Mouse (Mus musculus) thymus, adult 2 months (tissue): ENCODE data around the gene Gspt1. TPM values are rescaled to one million over a fixed set of nuclear protein-coding genes. Genes with fewer than 3 reads are reported as not detected.

Experiments
- DNase-seq: peaks from one replicate; pipeline ENCODE4 v3.0.0; 2021
- H3K27ac ChIP-seq: fragments of 200-500 bp; 2 replicates; pipeline ENCODE4 v1.5.1; 2012; ENCODE audit warnings: low read length, control low read depth; ENCODE audit not compliant: control insufficient read depth, insufficient read depth
- H3K27me3 ChIP-seq: fragments of 200-500 bp; 2 replicates; pipeline ENCODE4 v1.6.1; 2012; ENCODE audit warnings: mild to moderate bottlenecking, low read length, moderate library complexity, mixed read lengths; ENCODE audit not compliant: control insufficient read depth, insufficient read depth
- H3K36me3 ChIP-seq: fragments of 200-500 bp; 2 replicates; pipeline ENCODE4 v1.6.1; 2012; ENCODE audit warnings: mild to moderate bottlenecking, low read length, moderate library complexity; ENCODE audit not compliant: control insufficient read depth, insufficient read depth
- H3K4me1 ChIP-seq: fragments of 200-500 bp; replicated peaks from 2 replicates; pipeline ENCODE4 v1.6.1; 2012; ENCODE audit warnings: low read length; ENCODE audit not compliant: control insufficient read depth, insufficient read depth
- H3K4me3 ChIP-seq: fragments of 200-500 bp; 2 replicates; pipeline ENCODE4 v1.5.1; 2012; ENCODE audit warnings: mild to moderate bottlenecking, low read length, control low read depth, moderate library complexity; ENCODE audit not compliant: control insufficient read depth, insufficient read depth
- CTCF ChIP-seq: fragments of 200-500 bp; IDR thresholded peaks from 2 replicates; pipeline ENCODE4 v1.5.1; 2012; ENCODE audit warnings: mild to moderate bottlenecking, control low read depth, low read length, moderate library complexity, borderline replicate concordance; ENCODE audit not compliant: control insufficient read depth, poor library complexity, insufficient read depth; ENCODE audit errors: extremely low read depth
- POLR2A ChIP-seq: fragments of 200-500 bp; IDR thresholded peaks from 2 replicates; pipeline ENCODE4 v1.6.1; 2012; ENCODE audit warnings: mild to moderate bottlenecking, low read length, control low read depth, moderate library complexity; ENCODE audit not compliant: control insufficient read depth, poor library complexity, insufficient read depth; ENCODE audit errors: extremely low read depth
- WGBS: fragments of 180-500 bp; shearing (Covaris S2); methylation state at CpG from one replicate; pipeline ENCODE4 v1.1.7; 2018; 5-methylcytosine and 5-hydroxymethylcytosine counted together
- polyA plus RNA-seq: library from polyadenylated mRNA; depleted of rRNA; stranded (reverse); fragments of >200 nt; gene quantifications from 2 replicates; pipeline ENCODE4 v1.2.3, GENCODE M21; 2012

The Gspt1 gene
- polyA plus RNA-seq, 1 experiment = 47.5 TPM

DNA sequence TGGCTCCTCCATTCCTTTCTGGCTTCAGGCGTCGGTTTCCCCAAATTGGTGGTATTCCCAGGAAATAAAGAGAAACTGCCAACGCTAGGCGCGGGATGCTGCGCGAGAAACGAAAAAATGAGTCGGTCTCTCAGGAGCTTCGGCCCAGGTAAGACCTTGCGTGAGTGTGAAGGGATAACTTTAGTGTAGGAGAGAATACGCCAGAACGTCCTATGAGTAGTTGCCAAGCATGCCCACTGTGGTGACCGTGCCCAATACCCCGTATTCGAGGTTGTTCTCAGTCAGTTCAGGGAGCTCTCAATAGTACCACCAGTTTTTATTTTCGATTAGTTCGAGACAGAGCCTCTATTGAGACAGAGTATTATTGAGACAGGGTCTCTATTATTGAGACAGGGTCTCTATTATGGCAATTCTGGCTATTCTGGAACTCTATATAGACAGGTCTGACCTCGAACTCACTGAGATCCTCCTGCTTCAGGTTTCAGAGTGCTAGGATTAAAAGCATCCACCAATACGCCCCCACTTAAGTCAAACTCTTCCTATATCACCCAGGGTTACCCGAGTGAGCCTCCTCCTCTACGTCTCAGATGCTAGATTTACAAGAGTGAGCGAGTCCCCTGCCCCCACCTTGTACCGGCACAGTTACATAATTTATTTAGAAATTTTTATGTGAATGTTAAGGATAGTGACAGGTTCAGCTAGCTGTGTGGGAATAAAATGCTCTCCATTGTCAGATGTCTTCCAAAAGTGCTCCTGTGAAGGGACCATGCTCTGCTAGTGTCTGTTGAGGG is 50.3 kb downstream of the Gspt1 start:
- H3K27ac ChIP-seq = peak overlapping the region; percentile 36; the same call in 1 of the 2 replicates
- no peak for DNase-seq
- WGBS = 3% methylated on average over 24 of the region's 24 CpGs

DNA sequence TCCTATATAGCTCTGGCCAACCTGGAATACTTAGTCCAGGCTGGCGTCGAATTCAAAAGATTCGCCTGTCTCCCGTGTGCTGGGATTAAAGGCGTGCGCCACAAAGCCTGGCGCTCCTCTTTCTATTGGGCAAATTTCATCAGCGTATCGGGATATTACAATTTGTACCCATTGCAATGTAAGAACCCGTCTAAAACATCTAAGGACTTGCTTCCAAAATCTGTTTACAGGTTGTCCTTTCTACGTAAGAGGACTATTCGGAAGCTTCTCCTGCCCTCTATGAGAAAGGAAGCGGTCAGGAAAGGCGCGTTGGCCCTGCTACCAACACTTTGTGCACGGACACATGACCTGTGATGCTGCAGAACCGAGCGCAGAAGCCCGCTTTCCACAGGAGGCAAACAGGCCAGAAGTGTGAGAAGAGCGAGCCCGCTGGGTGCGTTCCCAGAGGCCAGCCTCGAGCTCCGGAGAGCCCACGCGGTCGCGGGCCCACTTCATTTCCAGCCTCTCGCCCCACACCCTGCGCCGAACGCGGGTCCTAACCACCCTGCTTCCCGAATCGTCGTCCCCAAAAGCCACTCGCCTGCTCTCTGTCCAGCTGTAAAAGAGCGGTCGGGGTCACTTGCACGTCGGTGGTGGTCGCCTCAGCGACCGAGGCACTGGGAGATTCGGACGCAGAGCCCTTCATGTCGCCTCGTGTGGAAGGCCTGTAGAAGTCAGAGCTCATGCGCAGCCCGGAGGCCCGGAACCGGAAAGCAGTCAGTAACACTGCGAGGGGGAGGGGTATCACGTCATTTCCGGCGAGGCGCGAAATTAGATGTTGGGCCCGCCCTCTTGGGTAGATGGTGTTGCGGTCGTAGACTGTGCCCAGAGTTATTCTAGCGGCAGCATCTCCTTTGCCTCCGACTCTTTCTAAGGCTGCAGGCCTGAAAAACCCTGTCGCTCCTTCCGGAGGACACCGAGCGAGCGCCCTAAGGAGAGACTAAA is 51.3 kb downstream of the Gspt1 start, which contains the start of gene Rsl1d1:
Gene Rsl1d1, minus strand, starts transcription at position 761 of the 984 bp plus-strand sequence.
- WGBS = under 1% methylated on average over 68 of the region's 68 CpGs
- TF ChIP-seq CTCF = peak; percentile 9; the same call in 1 of the 2 replicates
- TF ChIP-seq POLR2A = peak; percentile 69; the same call in 1 of the 2 replicates
- Histone ChIP-seq H3K27me3 (no peaks in the 10 kb centered on the region), H3K4me3 (peak within 1 kb of the TSS; percentile 91), H3K27ac (peak within 1 kb of the TSS; percentile 36; the same call in 1 of the 2 replicates), H3K36me3 (peaks cover 34% of the 10 kb centered on the region), H3K4me1 (peaks cover 2% of the 10 kb centered on the region; the same call in 1 of the 2 replicates)
- peak; percentile 88 for DNase-seq

More for the DNA sequence above, 50.3 kb downstream of the Gspt1 start:
- Histone ChIP-seq H3K4me3 (peak overlapping the region; percentile 91), H3K27me3 (no peaks in the 10 kb centered on the region), H3K4me1 (peaks cover 2% of the 10 kb centered on the region; the same call in 1 of the 2 replicates), H3K36me3 (peaks cover 26% of the 10 kb centered on the region)
- TF ChIP-seq CTCF (0 out of 2 replicates have a peak, but pooled peaks have one; percentile 5), POLR2A (no peak)

DNA sequence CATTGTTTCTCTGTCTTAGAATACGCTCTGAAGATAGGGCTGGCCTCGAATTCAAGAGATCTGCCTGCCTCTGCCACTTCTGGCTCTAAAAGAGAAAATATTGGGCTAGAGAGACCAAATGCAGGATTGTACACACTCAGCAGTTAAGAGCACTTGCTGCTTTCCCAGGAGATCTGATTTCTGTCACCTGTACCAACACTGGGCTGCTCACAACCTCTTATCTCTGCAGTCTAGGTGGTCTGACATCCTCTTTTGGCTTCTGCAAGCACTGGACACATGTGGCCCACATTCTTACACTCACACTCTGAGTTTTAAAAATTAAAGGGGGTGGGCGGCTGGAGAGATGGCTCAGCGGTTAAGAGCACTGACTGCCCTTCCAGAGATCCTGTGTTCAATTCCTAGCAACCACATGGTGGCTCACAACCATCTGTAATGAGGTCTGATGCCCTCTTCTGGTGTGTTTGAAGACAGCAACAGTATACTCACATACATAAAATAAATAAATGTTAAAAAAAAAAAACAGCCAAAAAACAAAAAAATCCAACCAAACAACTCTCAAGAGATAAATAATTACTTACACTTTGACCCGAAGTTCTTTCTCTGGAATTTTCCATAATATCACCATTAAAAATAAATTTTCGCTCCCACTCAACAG is 52.3 kb downstream of the Gspt1 start:
- H3K27ac ChIP-seq = no peak overlapping the region
- no peak for TF ChIP-seq CTCF
- no peak for TF ChIP-seq POLR2A
- H3K4me1 ChIP-seq = peaks cover 2% of the 10 kb centered on the region; the same call in 1 of the 2 replicates
- DNase-seq = no peak
- H3K27me3 ChIP-seq = no peaks in the 10 kb centered on the region
- no peak overlapping the region for H3K4me3 ChIP-seq
- H3K36me3 ChIP-seq = peaks cover 43% of the 10 kb centered on the region
- 82% methylated on average over 6 of the region's 6 CpGs for WGBS

DNA sequence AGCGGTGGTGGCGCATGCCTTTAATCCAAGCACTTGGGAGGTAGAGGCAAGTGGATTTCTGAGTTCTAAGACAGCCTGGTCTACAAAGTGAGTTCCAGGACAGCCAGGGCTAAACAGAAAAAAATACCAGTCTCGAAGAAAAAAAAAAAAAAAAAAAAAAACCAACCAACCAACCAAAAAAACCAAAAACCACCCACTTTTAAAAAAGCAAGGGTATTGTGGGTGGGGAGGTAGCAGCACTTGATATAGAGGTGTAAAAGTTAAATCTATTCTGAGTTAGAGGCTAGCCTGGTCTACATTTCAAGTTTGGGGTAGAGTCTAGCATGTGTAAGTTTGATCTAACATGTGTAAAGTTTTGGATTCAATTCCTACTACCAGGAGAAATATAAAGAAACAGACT is 53.9 kb downstream of the Gspt1 start:
- DNase-seq = no peak
- H3K36me3 ChIP-seq = peaks cover 59% of the 10 kb centered on the region
- peaks cover 2% of the 10 kb centered on the region; the same call in 1 of the 2 replicates for H3K4me1 ChIP-seq
- H3K4me3 ChIP-seq = no peak overlapping the region
- WGBS = 70% methylated on average over 3 of the region's 3 CpGs
- no peak overlapping the region for H3K27ac ChIP-seq
- no peaks in the 10 kb centered on the region for H3K27me3 ChIP-seq
- TF ChIP-seq POLR2A (no peak), CTCF (no peak)

DNA sequence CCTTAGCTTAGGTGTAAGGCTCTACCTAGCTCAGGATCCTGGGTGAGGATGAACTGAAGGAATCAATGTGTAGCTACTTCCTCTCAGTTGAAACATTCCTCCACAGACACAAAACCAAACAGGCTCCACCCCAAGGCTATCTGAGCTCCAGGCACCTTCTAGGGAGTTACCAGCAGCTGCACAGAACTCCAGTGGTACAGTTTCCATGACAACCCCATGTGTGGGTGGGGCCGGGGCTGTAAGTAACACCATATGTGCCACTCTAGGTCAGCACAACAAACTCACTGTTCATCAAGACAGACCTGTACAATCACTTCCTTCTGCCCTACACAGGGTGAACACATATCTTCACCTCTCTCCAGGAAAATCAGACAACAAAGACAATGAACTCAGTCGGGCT is 55.7 kb downstream of the Gspt1 start:
- Histone ChIP-seq H3K4me3 (no peak overlapping the region), H3K4me1 (peaks cover 2% of the 10 kb centered on the region; the same call in 1 of the 2 replicates), H3K27ac (no peak overlapping the region), H3K27me3 (no peaks in the 10 kb centered on the region), H3K36me3 (peaks cover 77% of the 10 kb centered on the region)
- WGBS = 72% methylated on average over 2 of the region's 2 CpGs
- no peak for DNase-seq
- TF ChIP-seq POLR2A (no peak), CTCF (no peak)

DNA sequence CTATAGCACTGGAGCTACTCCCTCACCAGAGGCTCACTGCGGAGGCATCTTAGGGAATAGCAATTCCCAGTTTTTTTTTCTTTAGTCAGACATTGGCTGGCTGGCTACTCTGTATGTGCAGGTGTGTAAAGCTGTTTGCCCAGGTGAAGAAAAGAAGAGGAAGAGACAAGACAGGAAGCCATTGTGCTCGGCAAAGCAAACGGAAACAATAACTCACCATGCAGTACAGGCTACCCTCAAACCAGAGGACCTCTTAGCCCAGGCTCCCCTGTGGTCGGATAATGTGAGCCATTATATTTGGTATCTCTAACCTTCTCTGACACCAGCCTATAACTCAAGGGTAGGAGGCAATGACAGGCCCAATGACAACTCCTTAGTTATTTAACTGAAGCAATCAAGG is 57.1 kb downstream of the Gspt1 start:
- TF ChIP-seq CTCF = no peak
- TF ChIP-seq POLR2A = no peak
- Histone ChIP-seq H3K4me1 (no peaks in the 10 kb centered on the region), H3K27ac (no peak overlapping the region), H3K4me3 (no peak overlapping the region), H3K27me3 (no peaks in the 10 kb centered on the region), H3K36me3 (peaks cover 90% of the 10 kb centered on the region)
- WGBS = 92% methylated on average over 4 of the region's 4 CpGs
- DNase-seq = no peak
